Mouse (Mus musculus): ENCODE measurements at regions not wholly inside any gene's neighbourhood (a gene's known extent, or its start where the extent isn't known, plus 50 kb on each side); places are given as distances from the start of the nearest gene placed in this dataset.

GRCm38 (mm10) chr11:19610559-19610958 lies 313.6 kb upstream of the Spred2 start:
- ATAC-seq (ENCODE audit: low FRiP score), result no peak; the same call in 1 of the 2 replicates
- H3K4me1 ChIP-seq, result no peaks in the 10 kb centered on the region
- no peak overlapping the region for H3K27ac ChIP-seq (replicated peaks)
- no peaks in the 10 kb centered on the region for H3K36me3 ChIP-seq
- no peak overlapping the region for H3K9ac ChIP-seq (replicated peaks)
- 60% methylated on average over 6 of the region's 6 CpGs for WGBS
- H3K4me2 ChIP-seq, result no peak overlapping the region
- H3K4me3 ChIP-seq (replicated peaks), result no peak overlapping the region
- no peaks in the 10 kb centered on the region for H3K9me3 ChIP-seq (replicated peaks)
- no peaks in the 10 kb centered on the region for H3K27me3 ChIP-seq (replicated peaks)

GRCm38 (mm10) chr11:19611217-19611616 lies 313.0 kb upstream of the Spred2 start:
- H3K4me3 ChIP-seq (replicated peaks), result no peak overlapping the region
- no peak for ATAC-seq (ENCODE audit: low FRiP score)
- H3K36me3 ChIP-seq, result no peaks in the 10 kb centered on the region
- H3K9me3 ChIP-seq (replicated peaks), result no peaks in the 10 kb centered on the region
- H3K9ac ChIP-seq (replicated peaks), result no peak overlapping the region
- WGBS, result 91% methylated on average over 4 of the region's 4 CpGs
- no peak overlapping the region for H3K27ac ChIP-seq (replicated peaks)
- H3K4me1 ChIP-seq, result no peaks in the 10 kb centered on the region
- H3K4me2 ChIP-seq, result no peak overlapping the region
- no peaks in the 10 kb centered on the region for H3K27me3 ChIP-seq (replicated peaks)

- WGBS, result 62% methylated on average over 4 of the region's 4 CpGs
- H3K27me3 ChIP-seq (replicated peaks), result no peaks in the 10 kb centered on the region
Observed at GRCm38 (mm10) chr11:19616520-19616919, 307.7 kb upstream of the Spred2 start.

GRCm38 (mm10) chr11:19619494-19619893 lies 304.7 kb upstream of the Spred2 start:
- 83% methylated on average over 13 of the region's 13 CpGs for WGBS
- H3K9ac ChIP-seq (replicated peaks), result no peak overlapping the region
- H3K36me3 ChIP-seq, result no peaks in the 10 kb centered on the region
- no peak overlapping the region for H3K4me3 ChIP-seq (replicated peaks)
- no peaks in the 10 kb centered on the region for H3K27me3 ChIP-seq (replicated peaks)
- no peak for ATAC-seq (ENCODE audit: low FRiP score)
- no peaks in the 10 kb centered on the region; the same call in 1 of the 2 replicates for H3K9me3 ChIP-seq (replicated peaks)
- no peak overlapping the region for H3K4me2 ChIP-seq
- H3K27ac ChIP-seq (replicated peaks), result no peak overlapping the region
- no peaks in the 10 kb centered on the region for H3K4me1 ChIP-seq

More at GRCm38 (mm10) chr11:19616520-19616919, 307.7 kb upstream of the Spred2 start:
- Histone ChIP-seq H3K4me2 (no peak overlapping the region), H3K27ac (replicated peaks) (no peak overlapping the region), H3K4me3 (replicated peaks) (no peak overlapping the region), H3K36me3 (no peaks in the 10 kb centered on the region), H3K9me3 (replicated peaks) (no peaks in the 10 kb centered on the region), H3K9ac (replicated peaks) (no peak overlapping the region), H3K4me1 (no peaks in the 10 kb centered on the region)
- ATAC-seq (ENCODE audit: low FRiP score), result no peak

- no peaks in the 10 kb centered on the region for H3K9me3 ChIP-seq (replicated peaks)
- WGBS, result 68% methylated on average over 6 of the region's 6 CpGs
- no peak overlapping the region for H3K4me3 ChIP-seq (replicated peaks)
- no peak overlapping the region for H3K4me2 ChIP-seq
- H3K27ac ChIP-seq (replicated peaks), result no peak overlapping the region
- H3K27me3 ChIP-seq (replicated peaks), result no peaks in the 10 kb centered on the region
- H3K9ac ChIP-seq (replicated peaks), result no peak overlapping the region
- ATAC-seq (ENCODE audit: low FRiP score), result no peak
- H3K4me1 ChIP-seq, result no peaks in the 10 kb centered on the region
- H3K36me3 ChIP-seq, result no peaks in the 10 kb centered on the region
Observed at GRCm38 (mm10) chr11:19631055-19631695, 293.0 kb upstream of the Spred2 start.

GRCm38 (mm10) chr11:19632477-19632876 lies 291.7 kb upstream of the Spred2 start:
- H3K27me3 ChIP-seq (replicated peaks), result no peaks in the 10 kb centered on the region
- no peak overlapping the region for H3K4me3 ChIP-seq (replicated peaks)
- H3K9me3 ChIP-seq (replicated peaks), result no peaks in the 10 kb centered on the region
- no peak overlapping the region for H3K27ac ChIP-seq (replicated peaks)
- WGBS, result 83% methylated on average over 5 of the region's 5 CpGs
- H3K36me3 ChIP-seq, result no peaks in the 10 kb centered on the region
- no peak for ATAC-seq (ENCODE audit: low FRiP score)
- no peaks in the 10 kb centered on the region for H3K4me1 ChIP-seq
- no peak overlapping the region for H3K9ac ChIP-seq (replicated peaks)
- H3K4me2 ChIP-seq, result no peak overlapping the region

GRCm38 (mm10) chr11:19633621-19634020 lies 290.6 kb upstream of the Spred2 start:
- no peaks in the 10 kb centered on the region for H3K27me3 ChIP-seq (replicated peaks)
- H3K4me3 ChIP-seq (replicated peaks), result no peak overlapping the region
- no peaks in the 10 kb centered on the region for H3K4me1 ChIP-seq
- H3K9me3 ChIP-seq (replicated peaks), result no peaks in the 10 kb centered on the region
- H3K27ac ChIP-seq (replicated peaks), result no peak overlapping the region
- WGBS, result 87% methylated on average over 5 of the region's 5 CpGs
- H3K4me2 ChIP-seq, result no peak overlapping the region
- no peak overlapping the region for H3K9ac ChIP-seq (replicated peaks)
- no peaks in the 10 kb centered on the region for H3K36me3 ChIP-seq
- ATAC-seq (ENCODE audit: low FRiP score), result no peak

- Histone ChIP-seq H3K27me3 (replicated peaks) (no peaks in the 10 kb centered on the region), H3K9me3 (replicated peaks) (no peaks in the 10 kb centered on the region), H3K36me3 (no peaks in the 10 kb centered on the region), H3K4me3 (replicated peaks) (no peak overlapping the region), H3K9ac (replicated peaks) (no peak overlapping the region), H3K4me2 (no peak overlapping the region), H3K4me1 (no peaks in the 10 kb centered on the region), H3K27ac (replicated peaks) (no peak overlapping the region)
- WGBS, result 80% methylated on average over 8 of the region's 8 CpGs
- ATAC-seq (ENCODE audit: low FRiP score), result no peak
Observed at GRCm38 (mm10) chr11:19641153-19641552, 283.0 kb upstream of the Spred2 start.

- 75% methylated on average over 7 of the region's 7 CpGs for WGBS
- H3K9me3 ChIP-seq (replicated peaks), result no peaks in the 10 kb centered on the region
Observed at GRCm38 (mm10) chr11:19644116-19644795, 279.9 kb upstream of the Spred2 start.

GRCm38 (mm10) chr11:19645106-19645505 lies 279.1 kb upstream of the Spred2 start:
- Histone ChIP-seq H3K36me3 (no peaks in the 10 kb centered on the region), H3K4me2 (no peak overlapping the region), H3K4me1 (no peaks in the 10 kb centered on the region), H3K27ac (replicated peaks) (no peak overlapping the region), H3K9ac (replicated peaks) (no peak overlapping the region), H3K27me3 (replicated peaks) (no peaks in the 10 kb centered on the region), H3K9me3 (replicated peaks) (no peaks in the 10 kb centered on the region), H3K4me3 (replicated peaks) (no peak overlapping the region)
- 82% methylated on average over 5 of the region's 5 CpGs for WGBS
- no peak for ATAC-seq (ENCODE audit: low FRiP score)

More at GRCm38 (mm10) chr11:19644116-19644795, 279.9 kb upstream of the Spred2 start:
- Histone ChIP-seq H3K4me3 (replicated peaks) (no peak overlapping the region), H3K4me1 (no peaks in the 10 kb centered on the region), H3K9ac (replicated peaks) (no peak overlapping the region), H3K36me3 (no peaks in the 10 kb centered on the region), H3K4me2 (no peak overlapping the region), H3K27me3 (replicated peaks) (no peaks in the 10 kb centered on the region), H3K27ac (replicated peaks) (no peak overlapping the region)
- no peak for ATAC-seq (ENCODE audit: low FRiP score)

- 92% methylated on average over 6 of the region's 6 CpGs for WGBS
- no peak for ATAC-seq (ENCODE audit: low FRiP score)
- Histone ChIP-seq H3K27me3 (replicated peaks) (no peaks in the 10 kb centered on the region), H3K9ac (replicated peaks) (no peak overlapping the region), H3K27ac (replicated peaks) (no peak overlapping the region), H3K4me2 (no peak overlapping the region), H3K36me3 (no peaks in the 10 kb centered on the region), H3K9me3 (replicated peaks) (no peaks in the 10 kb centered on the region), H3K4me1 (no peaks in the 10 kb centered on the region), H3K4me3 (replicated peaks) (no peak overlapping the region)
Observed at GRCm38 (mm10) chr11:19651522-19651921, 272.7 kb upstream of the Spred2 start.

- no peak for ATAC-seq (ENCODE audit: low FRiP score)
- 94% methylated on average over 7 of the region's 7 CpGs for WGBS
Observed at GRCm38 (mm10) chr11:19651929-19652328, 272.2 kb upstream of the Spred2 start.

More at GRCm38 (mm10) chr11:19651929-19652328, 272.2 kb upstream of the Spred2 start:
- H3K4me1 ChIP-seq, result no peaks in the 10 kb centered on the region
- no peak overlapping the region for H3K9ac ChIP-seq (replicated peaks)
- no peak overlapping the region for H3K27ac ChIP-seq (replicated peaks)
- H3K9me3 ChIP-seq (replicated peaks), result no peaks in the 10 kb centered on the region
- no peak overlapping the region for H3K4me3 ChIP-seq (replicated peaks)
- no peaks in the 10 kb centered on the region for H3K36me3 ChIP-seq
- H3K4me2 ChIP-seq, result no peak overlapping the region
- no peaks in the 10 kb centered on the region for H3K27me3 ChIP-seq (replicated peaks)

Data from neural tube, embryonic 15.5 days (tissue).